Mouse (Mus musculus) embryo, embryonic 10 days (tissue): Measurements from ENCODE around the gene Hp.

Experiments
- DNase-seq: peaks from one replicate; pipeline ENCODE4 v3.0.0-alpha.2; 2015; ENCODE audit warnings: low spot score

Hp gene

DNA sequence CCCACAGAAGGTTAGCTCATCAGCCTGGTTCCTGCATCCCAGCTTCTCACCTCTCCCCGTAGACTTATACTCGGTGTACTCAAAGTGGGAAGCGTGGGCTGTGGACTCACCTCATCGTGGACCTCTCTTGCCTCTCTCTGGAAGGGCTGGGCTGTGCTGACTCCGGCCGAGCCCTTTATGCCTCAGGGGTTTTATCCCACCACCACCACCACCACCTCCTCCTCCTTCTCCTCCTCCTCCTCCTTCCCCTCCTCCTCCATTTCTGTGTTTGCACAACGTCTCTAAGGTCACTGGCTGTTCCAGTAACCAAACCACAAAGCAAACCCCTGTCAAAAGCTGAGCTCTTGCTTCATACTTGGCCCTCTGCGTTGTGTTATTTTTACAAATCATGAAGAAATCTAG is at the start of gene Hp:
Hp (minus strand) TSS at position 273 of the 402 bp plus-strand sequence.
- DNase-seq, result no peak

DNA sequence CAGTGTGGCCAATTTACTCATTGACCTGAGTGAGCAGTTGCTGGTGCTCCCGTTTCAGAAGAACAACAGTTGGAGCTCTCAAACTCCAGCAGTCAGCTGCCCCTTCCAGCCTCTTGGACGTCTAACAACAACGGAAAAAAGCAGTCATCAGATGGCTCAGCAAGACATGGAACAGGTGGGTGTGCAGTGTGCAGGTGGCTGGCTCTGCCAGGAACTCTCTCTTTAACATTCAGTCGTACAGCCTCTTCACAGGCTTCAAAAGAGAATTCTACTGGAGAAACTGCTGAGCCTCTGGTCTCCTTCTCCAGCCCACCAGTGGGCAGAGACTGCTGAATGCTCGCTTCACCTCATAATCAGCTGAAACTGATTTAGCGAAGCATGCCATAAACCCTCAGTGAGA is 49.7 kb upstream of the Hp start:
- DNase-seq, result no peak

DNA sequence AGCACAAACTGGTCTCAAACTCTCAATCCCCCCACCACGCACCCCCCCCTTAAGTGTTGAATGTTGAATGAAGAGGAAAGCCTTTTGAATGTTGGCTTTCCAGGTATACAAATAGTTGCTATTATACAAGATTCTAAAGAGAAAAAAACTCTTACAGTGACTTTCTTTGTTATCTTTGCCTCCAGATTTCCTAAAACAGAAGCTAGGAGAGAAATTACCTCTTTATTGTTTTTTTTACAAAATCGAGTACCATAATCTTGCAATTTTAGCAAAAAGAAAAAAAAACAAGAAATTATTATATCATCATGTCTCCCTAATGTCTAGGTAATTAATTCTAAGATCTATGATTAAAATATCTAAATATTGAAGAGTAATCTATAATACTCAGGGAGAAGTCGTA is 36.6 kb upstream of the Hp start:
- no peak for DNase-seq

DNA sequence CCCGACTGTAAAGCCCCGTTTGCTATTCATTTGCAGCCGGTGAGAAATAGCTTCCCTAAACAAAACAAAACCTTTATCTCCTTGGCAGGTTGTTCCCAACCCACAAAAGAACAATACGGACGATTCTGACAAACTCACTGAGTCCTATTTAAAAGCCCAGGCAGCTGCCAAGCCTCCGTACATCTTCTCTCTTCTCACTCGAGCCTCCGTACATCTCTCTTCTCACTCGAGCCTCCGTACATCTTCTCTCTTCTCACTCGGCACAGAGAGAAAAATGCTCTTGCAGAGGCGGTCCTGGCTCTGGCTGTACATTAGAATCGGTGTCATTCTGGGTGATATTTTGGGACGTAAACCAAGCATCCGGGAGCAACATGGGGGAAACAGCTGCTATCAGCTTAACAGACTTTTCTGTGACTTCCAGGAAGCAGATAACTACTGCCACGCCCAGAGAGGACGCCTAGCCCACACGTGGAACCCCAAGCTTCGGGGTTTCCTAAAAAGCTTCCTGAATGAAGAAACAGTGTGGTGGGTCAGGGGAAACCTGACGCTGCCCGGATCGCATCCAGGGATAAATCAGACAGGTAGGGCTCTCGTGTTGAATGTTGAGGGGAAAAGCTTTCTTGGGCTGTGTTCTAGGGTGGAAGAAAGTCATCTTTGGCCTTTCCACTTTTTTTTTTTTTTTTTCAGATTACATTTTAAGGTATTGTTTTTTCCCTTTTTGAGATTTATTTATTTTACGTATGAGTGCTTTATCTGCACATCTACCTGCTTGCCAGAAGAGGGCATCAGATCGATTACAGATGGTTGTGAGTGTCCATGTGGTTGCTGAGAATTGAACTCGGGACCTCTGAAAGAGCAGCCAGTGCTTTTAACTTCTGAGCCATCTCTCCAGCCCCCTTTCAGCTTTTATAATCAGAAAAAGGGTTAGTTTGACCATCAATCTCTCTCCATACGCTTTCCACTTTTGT is 35.6 kb upstream of the Hp start, which contains the start of gene Pkd1l3:
Pkd1l3 (plus strand) TSS at position 275 of the 968 bp plus-strand sequence.
- DNase-seq, result no peak

DNA sequence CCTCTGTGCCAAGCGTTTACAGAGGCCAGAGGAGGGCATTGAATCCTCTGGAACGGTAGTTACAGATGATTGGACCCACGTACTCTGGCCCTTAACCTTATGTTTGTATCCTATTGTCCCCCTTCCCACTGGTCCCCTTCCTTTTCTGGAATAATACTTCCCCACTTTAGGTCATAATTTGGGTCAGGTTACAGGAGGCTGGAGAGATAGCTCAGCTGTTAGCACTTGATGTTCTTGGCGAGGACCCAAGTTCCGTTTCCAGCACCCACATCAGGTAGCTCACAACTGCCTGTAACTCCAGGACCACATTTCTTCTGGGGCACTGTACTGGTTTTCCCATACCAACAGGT is 30.2 kb upstream of the Hp start:
- DNase-seq, result peak; percentile 5

DNA sequence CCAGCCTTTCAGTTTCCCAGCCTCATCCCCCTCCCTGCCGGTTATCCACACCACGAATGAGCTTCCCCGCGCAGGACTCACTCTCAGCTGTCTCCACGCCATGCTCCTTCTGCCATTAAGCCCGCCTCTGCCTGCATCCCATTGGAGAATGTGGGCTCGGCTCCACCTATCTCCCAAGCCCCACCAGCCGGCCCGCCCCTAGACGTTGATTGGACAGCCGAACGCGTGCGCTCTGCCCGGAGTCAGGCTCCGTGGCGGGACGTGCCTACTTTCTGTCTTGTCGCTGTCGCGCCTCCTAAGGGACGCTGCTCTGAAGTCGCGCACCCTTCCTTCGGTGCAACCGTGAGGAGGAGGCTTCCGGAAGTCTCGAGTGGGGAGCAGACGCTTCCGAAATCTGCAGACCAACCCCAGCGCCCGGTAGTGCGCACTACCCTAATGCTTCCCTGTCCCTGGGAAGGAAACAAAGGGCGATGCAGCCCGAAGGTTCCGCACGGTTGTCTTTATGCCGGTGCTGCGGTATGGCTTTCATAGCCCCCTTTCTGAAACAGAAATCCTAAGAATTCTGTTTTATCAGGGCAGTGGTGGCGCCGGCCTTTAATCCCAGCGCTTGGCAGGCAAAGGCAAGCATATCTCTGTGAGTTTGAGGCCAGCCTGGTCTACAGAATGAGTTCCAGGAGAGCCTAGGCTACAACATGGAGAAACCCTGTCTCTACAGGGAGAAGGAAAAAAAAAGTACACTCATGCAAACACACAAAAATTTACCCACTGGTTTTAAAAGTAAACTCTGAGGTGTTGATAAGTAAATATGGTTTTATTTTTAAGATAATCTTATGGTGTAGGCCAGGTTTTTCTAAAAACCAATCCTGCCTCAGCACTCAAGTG is 29.5 kb upstream of the Hp start, which contains the start of gene Dhodh:
Dhodh (minus strand) TSS at position 403 of the 882 bp plus-strand sequence.
- peak; percentile 98 for DNase-seq

DNA sequence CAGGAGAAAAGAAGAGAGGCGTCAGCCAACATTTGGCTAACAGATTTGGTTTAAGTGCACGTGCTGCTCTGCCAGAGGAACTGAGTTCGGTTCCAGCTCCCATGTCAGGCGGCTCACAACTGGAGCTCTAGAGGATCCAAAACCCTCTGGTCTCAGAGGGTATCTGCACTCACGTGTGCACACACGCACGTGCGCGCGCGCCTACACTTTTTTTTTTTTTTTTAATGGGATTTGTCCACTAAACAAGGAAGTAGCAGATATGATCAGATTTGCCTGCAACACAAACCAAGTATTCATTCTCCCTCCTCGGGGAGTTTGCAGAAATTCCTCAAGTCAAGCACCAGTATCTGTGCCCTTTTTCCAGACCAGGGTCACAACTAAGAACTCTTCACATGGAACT is 28.7 kb upstream of the Hp start:
- DNase-seq, result peak; percentile 36

DNA sequence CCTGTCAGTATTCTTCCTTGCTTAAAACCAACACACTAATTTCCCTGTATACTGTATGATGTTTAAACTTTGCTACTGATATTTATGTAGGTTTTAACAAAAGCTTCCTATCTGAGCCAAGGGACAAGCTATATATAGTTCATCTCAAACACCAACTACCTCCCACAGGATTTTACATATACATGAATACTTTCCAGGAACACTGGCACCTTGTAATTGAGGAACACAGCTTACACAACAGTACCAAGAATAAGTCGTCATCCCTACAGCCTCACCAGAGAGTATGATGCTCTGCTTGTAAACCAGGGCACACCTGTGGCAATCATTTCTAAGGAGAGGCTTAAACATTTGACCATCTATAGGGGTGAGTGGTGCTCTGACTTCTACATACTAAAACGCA is 27.8 kb upstream of the Hp start:
- DNase-seq, result no peak

DNA sequence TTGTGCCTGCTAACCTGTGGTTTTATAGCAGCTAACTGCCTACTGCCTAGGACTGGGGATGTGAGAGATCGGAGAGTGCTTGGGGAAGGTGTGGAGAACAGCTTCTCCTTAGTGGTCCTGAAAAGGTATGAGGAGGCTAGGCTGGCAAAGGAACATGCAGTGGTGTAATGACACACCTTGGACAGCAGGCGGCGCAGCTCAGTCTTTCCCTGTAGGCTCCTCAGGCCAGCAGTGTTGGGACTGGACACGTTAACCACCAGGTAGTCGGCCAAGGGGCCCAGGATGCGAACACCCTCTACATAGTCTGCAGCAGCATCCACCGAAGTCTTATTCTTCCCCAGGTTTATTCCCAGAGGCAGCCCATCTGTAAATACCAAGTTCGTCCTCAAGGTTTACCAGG is 16.9 kb upstream of the Hp start:
- DNase-seq, result peak; percentile 75

DNA sequence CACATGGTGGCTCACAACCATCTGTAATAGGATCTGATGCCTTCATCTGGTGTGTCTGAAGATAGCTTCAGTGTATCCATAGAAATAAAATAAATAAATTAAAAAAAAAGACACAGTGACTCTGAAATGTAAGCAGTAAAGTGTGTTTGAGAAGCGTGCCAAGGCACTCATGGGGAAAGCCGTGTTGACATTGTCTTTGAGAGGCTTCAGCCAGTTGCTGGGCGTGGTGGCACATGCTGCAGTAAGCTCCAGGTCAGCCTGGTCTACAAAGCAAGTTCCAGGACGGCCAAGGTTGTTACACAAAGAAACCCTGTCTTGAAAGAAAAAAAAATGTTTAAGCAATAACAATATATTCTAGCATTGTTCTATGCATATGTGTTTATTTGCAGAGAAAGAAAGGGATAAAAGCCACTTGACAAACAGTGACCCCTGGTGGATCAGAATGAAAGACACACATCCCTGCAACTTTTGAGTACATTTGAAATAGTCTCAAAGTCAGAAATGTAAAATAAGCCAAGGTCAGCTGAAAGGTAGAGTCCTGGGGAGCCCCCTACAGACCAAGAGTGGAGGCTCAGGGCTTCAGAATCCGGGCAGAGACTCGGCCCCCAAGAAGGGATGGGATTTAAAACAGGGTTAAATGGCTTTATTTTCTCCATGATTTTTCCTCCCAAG is 14.3 kb upstream of the Hp start:
- no peak for DNase-seq

DNA sequence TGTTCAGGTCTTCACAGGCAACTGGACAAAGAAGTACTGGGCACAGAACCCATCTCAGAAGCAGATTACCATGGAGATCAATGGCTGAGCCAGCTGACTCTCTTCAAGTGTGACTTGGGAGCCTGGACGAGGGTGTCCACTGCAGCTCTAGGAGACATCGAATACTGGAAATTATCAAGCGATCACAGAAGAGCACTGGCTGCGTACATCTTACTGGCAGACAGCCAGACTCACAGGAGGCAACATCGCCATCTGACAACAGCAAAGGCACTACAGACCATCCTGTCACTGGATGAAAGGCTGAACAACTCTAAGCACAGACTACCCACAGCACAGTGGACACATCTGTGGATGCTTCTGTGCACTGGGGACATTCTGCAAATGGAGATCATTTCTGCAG is 13.2 kb upstream of the Hp start:
- no peak for DNase-seq

DNA sequence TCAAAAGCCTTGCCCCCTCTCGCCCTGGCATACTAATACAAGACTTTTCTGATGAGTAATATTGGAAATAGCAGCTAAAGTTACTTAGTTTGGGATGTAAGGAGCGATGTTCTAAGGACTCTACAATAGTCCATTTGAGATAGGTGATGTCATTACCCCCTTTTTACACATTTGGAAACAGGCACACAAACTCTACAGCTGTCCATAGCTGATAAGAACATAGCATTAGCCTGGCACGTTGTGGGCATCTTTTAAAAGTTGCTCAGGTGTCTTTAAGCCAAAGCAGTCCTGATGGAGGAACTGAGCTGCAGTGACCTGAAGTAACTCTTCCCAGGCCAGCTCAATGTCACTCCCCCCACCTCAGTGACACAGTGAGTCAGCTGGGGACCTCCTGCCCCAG is 12.4 kb upstream of the Hp start:
- no peak for DNase-seq

DNA sequence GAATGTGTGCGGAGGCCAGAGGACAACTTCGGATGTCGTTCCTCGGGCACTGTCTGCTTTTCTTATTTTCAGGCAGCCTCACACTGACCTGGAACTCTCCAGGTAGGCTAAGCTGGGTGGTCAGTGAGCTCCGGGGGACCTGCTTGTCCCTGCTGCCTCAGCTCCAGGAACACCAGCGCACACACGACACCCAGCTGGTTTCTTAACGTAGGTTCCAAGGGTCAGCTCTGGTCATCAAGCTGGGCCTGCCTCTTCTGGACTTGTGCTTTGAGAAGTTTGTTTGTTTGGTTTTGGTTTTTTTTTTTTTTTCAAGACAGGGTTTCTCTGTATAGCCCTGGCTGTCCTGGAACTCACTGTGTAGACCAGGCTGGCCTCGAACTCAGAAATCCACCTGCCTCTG is 11.9 kb upstream of the Hp start:
- DNase-seq, result no peak

DNA sequence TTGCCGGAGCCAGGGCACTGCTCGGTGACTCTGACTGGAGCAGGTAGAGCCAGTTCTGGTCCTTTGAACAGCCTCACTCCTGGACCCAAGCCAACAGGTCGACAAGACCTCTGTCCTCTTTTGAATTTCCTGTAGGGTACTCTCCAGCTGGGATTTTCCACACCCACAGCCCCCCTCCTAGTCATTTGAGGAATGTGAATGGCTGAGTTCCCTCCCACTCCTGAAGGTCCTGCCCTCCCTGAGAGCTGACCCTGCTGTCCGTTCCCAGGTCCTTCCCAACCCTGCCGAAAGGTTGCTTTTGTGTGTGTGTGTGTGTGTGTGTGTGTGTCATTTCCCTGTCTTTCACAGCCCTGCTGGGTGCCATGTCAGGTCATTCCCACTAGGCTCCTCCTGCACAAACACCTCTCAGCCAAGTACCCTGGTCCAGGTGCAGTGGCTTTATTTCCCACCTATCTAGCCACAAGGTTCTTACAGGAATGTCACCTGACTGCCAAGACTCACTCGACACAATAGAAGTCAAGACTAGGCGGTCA is 8.1 kb upstream of the Hp start:
- DNase-seq, result no peak

DNA sequence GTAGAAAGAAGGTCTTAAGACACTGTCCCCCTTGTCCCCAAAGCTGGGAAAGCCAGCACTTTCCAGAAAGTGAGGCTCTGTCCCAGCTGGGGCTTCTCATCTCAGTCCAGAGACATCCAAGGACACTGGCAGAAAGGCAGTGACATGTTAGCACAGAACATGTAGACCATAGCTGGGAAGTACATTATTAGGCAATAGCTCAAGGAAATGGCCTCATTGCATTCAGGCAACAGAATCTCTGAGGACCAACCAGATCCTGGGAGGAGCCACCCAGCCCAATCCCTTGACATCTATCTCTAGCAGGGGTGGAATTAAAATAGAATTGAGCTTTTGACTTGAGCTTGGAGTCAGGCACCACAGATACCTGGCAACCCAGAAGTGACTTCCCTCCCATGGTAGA is 6.7 kb upstream of the Hp start:
- DNase-seq, result no peak

DNA sequence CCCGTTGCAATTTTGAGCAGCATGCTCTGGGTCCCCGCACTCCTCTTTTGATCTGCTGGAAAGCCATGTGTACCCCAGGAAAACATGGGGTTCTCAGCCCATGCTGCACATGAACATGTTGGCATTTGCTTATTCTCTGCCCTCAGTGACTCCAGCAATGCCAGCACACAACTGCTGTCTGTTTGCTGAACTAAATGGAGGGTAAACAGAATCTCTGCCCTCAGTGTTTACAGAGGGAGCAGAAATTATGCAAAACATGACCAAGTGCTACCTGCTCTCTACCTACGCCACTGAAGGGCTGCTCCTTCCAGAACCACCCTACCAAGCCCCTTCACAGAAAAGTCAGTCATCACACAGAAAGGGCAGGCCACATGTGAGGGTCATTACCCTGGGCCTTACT is 5.9 kb upstream of the Hp start:
- no peak for DNase-seq

DNA sequence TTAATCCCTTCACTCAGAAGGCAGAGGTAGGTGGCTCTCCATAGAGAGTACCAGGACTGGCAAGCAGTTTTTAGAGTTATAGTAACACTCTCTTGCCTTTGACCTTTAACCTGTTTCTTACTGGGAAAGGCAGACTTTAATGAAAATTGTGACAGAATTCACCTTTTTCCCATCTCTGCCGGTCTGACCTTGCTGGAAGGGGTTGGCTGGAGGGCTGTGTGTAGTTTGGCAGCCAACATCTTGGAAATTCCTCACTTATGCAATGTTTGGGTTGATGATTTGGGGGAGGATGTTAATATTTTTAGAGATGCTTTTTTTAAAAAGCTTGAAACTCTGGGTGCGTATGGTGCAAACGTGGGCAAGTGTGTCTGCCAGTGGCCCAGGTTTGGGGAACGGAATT is 5.3 kb upstream of the Hp start:
- no peak for DNase-seq

DNA sequence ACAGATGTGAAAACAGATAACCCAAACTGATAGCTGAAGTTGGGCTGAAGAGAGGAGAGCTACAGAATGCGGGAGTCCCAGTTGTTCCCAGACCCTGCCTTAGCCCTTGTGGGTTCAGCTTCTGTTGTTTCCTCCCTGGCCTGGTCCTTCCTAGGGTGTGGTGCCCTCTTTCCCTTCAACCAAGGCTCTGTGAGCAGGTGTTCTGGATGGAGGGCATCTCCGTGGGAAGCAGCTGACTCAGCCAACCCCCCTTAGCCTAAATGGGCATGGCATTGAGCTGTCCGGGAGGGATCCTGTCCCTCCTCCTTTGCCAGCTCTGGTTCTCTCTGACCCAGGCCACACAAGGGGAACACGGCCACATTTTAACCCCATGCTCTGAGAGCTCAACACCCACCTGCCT is 2.7 kb downstream of the Hp start:
- no peak for DNase-seq

DNA sequence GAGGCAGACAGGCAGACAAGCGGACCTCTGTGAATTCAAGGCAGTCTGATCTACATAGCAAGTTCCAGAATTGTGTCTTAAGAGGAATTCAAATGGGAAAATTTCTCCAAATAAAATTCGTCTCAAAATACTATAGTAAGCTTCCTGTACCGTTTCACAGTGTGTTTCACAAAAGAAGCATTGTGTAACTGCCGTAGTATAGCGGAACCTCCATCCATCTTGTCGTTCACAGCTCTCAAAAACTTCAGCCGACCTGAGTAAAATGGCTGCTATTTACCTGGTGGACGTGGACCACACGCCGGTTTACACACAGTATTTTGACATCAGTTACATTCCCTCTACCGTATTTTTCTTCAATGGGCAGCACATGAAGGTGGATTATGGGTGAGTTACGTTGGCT is 7.8 kb downstream of the Hp start:
- DNase-seq, result no peak

DNA sequence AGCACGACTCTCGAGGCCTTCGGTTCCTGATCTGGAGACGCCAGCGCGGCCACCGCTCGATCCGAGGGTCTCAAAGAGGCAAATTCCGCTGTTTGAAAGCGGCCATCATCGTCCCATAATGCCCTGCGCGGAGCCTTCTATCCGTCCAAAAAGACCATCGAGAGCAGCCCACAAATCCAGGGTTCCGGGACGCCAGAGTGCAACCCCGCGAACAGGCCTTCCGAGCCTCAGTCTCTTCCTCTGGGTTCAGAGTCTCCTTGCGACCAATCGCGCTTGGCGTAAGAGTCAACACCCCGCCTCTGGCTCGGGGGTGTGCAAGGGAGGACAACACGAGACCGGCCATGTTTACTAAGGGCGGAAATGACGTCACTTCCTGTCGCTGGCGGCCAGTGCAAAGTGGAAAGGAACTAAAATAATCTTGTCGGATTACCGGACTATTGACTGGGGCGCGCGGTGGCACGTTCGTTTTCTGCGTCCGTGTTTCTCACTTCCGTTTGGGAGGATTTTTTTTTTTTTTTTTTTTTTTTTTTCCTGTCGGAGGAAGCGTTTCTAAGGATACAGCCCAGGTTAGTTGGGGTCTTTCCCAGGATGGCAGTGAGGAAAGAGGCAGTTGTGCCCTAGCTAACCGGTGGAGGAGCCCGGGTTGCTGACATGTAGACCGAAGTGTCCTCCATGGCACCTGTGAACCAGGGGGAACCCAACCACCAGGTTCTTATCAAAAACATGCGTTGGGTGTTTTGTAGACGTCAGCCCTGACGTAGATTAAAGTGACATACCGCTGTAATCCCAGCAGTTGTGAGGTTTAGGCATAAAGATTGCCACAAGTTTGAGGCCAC is 13.3 kb downstream of the Hp start, which contains the start of the genes Dhx38 and Txnl4b:
Dhx38 (minus strand) TSS at position 364 of the 836 bp plus-strand sequence.
Txnl4b (plus strand) TSS at position 395 of the 836 bp plus-strand sequence.
- peak; percentile 100 for DNase-seq

DNA sequence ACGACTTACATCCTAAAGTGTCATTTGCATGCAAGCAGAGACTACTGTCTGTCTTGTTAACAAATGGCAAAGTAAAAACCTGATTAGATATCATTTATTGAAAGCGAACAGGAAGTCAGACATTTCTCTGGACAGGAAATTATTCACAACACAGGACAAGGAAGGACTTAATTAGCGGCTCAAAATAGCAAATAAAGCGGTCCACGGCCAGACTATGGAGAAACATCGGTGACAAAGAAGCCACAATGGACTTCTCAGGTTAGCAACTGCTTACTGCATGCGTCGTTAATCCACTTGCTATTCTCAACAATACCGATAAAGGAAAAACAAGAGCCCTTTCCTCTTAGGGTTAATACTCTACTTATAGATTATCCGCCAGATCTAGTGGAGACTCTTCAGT is 14.2 kb downstream of the Hp start:
- DNase-seq, result no peak
